Mouse (Mus musculus) heart, adult 9 months (tissue): Measurements from ENCODE around the gene Cnga2.
A peak's percentile ranks its signal among the peaks of the same experiment; 100 is the strongest.

ENCODE experiments used
- DNase-seq, 2 experiments: peaks; one replicate each; pipeline ENCODE4 v3.0.0; 2022; ENCODE audit warnings: low spot score in 2 of 2

Cnga2 gene

GRCm38 (mm10) chrX:71991549-71991948, at the start of gene Cnga2:
Cnga2 (plus strand) TSS chrX:71991849.
- no peak for DNase-seq

GRCm38 (mm10) chrX:71946631-71947030, 45.0 kb upstream of the Cnga2 start:
- peak in 1 of 2 experiments; percentile 15 for DNase-seq

GRCm38 (mm10) chrX:71958366-71958765, 33.3 kb upstream of the Cnga2 start:
- DNase-seq: no peak

- DNase-seq: peak; percentile 10 to 30
Measured at GRCm38 (mm10) chrX:71962073-71963051, 29.3 kb upstream of the Cnga2 start, which contains the start of gene Prrg3. Prrg3 (plus strand) TSS chrX:71962624.

- DNase-seq: no peak
Measured at GRCm38 (mm10) chrX:71963275-71963912, 28.3 kb upstream of the Cnga2 start.

- no peak for DNase-seq
Measured at GRCm38 (mm10) chrX:71968216-71968615, 23.4 kb upstream of the Cnga2 start.

- no peak for DNase-seq
Measured at GRCm38 (mm10) chrX:71968816-71969215, 22.8 kb upstream of the Cnga2 start.

GRCm38 (mm10) chrX:71971325-71971724, 20.3 kb upstream of the Cnga2 start:
- DNase-seq: no peak

GRCm38 (mm10) chrX:71972686-71973085, 19.0 kb upstream of the Cnga2 start, which contains the start of gene Fate1:
Fate1 (plus strand) TSS chrX:71972986.
- DNase-seq: no peak

- DNase-seq: peak in 1 of 2 experiments; percentile 12
Measured at GRCm38 (mm10) chrX:71977681-71978080, 14.0 kb upstream of the Cnga2 start.

GRCm38 (mm10) chrX:71980443-71980842, 11.2 kb upstream of the Cnga2 start:
- peak in 1 of 2 experiments; percentile 24 for DNase-seq

GRCm38 (mm10) chrX:71981322-71981721, 10.3 kb upstream of the Cnga2 start:
- DNase-seq: no peak

- no peak for DNase-seq
Measured at GRCm38 (mm10) chrX:71983205-71983604, 8.4 kb upstream of the Cnga2 start.

- DNase-seq: peak in 1 of 2 experiments; percentile 14
Measured at GRCm38 (mm10) chrX:71983775-71984174, 7.9 kb upstream of the Cnga2 start.

- no peak for DNase-seq
Measured at GRCm38 (mm10) chrX:71995972-71996371, 4.3 kb downstream of the Cnga2 start.

- DNase-seq: no peak
Measured at GRCm38 (mm10) chrX:72009930-72010329, 18.3 kb downstream of the Cnga2 start.

- DNase-seq: peak; percentile 15 to 24
Measured at GRCm38 (mm10) chrX:72012236-72012635, 20.6 kb downstream of the Cnga2 start.

GRCm38 (mm10) chrX:72012804-72013203, 21.2 kb downstream of the Cnga2 start:
- DNase-seq: peak; percentile 5 to 8

- DNase-seq: no peak
Measured at GRCm38 (mm10) chrX:72022241-72022640, 30.6 kb downstream of the Cnga2 start.

GRCm38 (mm10) chrX:72022750-72023398, 31.2 kb downstream of the Cnga2 start:
- DNase-seq: no peak

- DNase-seq: no peak
Measured at GRCm38 (mm10) chrX:72023542-72023941, 31.9 kb downstream of the Cnga2 start.

GRCm38 (mm10) chrX:72044056-72044455, 52.4 kb downstream of the Cnga2 start:
- DNase-seq: peak; percentile 11 to 40
